Mouse (Mus musculus) hindbrain, embryonic 10.5 days (tissue): ENCODE data around the gene Endou. TPM values are rescaled to one million over a fixed set of nuclear protein-coding genes. Genes with fewer than 3 reads are reported as not detected.

Source experiments
- DNase-seq: peaks from one replicate; pipeline ENCODE4 v3.0.0-alpha.2; 2017; ENCODE audit warnings: low spot score
- H3K27ac ChIP-seq: fragments of 300-500 bp; sonication (generic); 2 replicates; pipeline ENCODE4 v1.5.1; 2016; ENCODE audit warnings: mild to moderate bottlenecking, moderate library complexity
- H3K27me3 ChIP-seq: fragments of 300-500 bp; sonication (generic); 2 replicates; pipeline ENCODE4 v1.6.1; 2016; ENCODE audit warnings: mild to moderate bottlenecking; ENCODE audit not compliant: poor library complexity, insufficient read depth, severe bottlenecking
- H3K36me3 ChIP-seq: fragments of 300-500 bp; sonication (generic); 2 replicates; pipeline ENCODE4 v1.6.1; 2016; ENCODE audit warnings: mild to moderate bottlenecking, moderate library complexity
- H3K4me1 ChIP-seq: fragments of 300-500 bp; sonication (generic); replicated peaks from 2 replicates; pipeline ENCODE4 v1.6.1; 2016; ENCODE audit warnings: mild to moderate bottlenecking
- H3K4me3 ChIP-seq: fragments of 300-500 bp; sonication (generic); 2 replicates; pipeline ENCODE4 v1.5.1; 2016; ENCODE audit warnings: mild to moderate bottlenecking, moderate library complexity
- H3K9me3 ChIP-seq: fragments of 300-500 bp; sonication (generic); 2 replicates; pipeline ENCODE4 v1.6.1; 2016; ENCODE audit warnings: mild to moderate bottlenecking, moderate library complexity
- WGBS: fragments of 180-500 bp; shearing (Covaris S2); methylation state at CpG from one replicate; pipeline ENCODE4 v1.1.7; 2016; 5-methylcytosine and 5-hydroxymethylcytosine counted together
- polyA plus RNA-seq: library from polyadenylated mRNA; unstranded; fragments of >200 nt; fragmentation: Nextera tagmentation; extraction: Ambion mirVana; gene quantifications from 2 replicates; pipeline ENCODE4 v1.2.1, GENCODE M21; 2016

The Endou gene
- polyA plus RNA-seq, 1 experiment from 2014 or later = 0.08 TPM

DNA sequence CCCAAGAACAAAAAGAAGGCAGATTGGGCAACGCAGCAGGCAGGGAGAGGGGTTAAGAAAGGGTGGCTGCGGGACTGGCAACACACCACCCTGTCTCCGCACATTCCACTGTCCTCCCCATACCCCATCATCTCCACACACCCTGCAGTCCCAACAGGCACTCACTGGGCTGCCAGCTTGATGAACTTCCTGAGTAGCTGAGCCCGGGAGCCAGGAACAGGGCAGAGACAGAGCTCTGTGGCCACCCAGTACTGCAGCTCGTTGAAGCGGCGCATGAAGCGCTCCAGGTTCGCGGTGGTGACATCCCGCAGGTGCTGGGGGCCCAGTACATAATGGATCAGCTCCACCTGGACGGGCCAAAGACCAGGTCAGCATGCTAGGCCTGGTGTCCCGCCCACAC is 18.7 kb upstream of the Endou start:
- Histone ChIP-seq H3K4me1 (peaks cover 57% of the 10 kb centered on the region), H3K9me3 (no peaks in the 10 kb centered on the region), H3K27ac (peak overlapping the region; percentile 76; the same call in 1 of the 2 replicates), H3K27me3 (peaks cover 11% of the 10 kb centered on the region; the same call in 1 of the 2 replicates), H3K36me3 (no peaks in the 10 kb centered on the region), H3K4me3 (no peak overlapping the region)
- 90% methylated on average over 13 of the region's 13 CpGs for WGBS
- DNase-seq = no peak

- Histone ChIP-seq H3K4me3 (no peak overlapping the region), H3K27me3 (peaks cover 11% of the 10 kb centered on the region; the same call in 1 of the 2 replicates), H3K36me3 (no peaks in the 10 kb centered on the region), H3K9me3 (no peaks in the 10 kb centered on the region), H3K4me1 (peaks cover 55% of the 10 kb centered on the region), H3K27ac (peak overlapping the region; percentile 76)
- DNase-seq = no peak
- 91% methylated on average over 9 of the region's 9 CpGs for WGBS
Observed at GRCm38 (mm10) chr15:97749397-97749796, 18.3 kb upstream of the Endou start.

DNA sequence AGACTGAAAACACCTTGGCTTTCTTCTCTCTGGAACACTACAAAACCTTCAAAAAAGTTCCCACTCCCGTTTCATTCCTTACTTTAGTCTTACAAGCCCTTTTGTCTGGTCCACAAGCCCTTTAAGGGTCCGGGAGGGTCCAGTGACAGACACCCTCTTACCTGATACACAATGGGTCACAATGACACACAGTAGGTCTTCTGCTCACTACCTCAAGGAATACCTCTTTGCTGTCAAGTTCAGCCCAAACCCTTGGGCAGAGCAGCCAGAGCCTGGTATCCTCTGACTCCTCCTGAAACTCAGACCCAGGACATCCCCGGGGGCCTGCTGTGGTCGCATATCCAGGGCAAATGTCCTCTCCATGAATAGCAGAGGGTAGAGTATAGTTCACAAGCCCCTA is 17.8 kb upstream of the Endou start:
- WGBS = 84% methylated on average over 4 of the region's 4 CpGs
- Histone ChIP-seq H3K4me3 (no peak overlapping the region), H3K36me3 (no peaks in the 10 kb centered on the region), H3K27me3 (peaks cover 11% of the 10 kb centered on the region; the same call in 1 of the 2 replicates), H3K27ac (peak overlapping the region; percentile 76; the same call in 1 of the 2 replicates), H3K4me1 (peaks cover 55% of the 10 kb centered on the region), H3K9me3 (no peaks in the 10 kb centered on the region)
- DNase-seq = no peak

- Histone ChIP-seq H3K4me3 (no peak overlapping the region), H3K36me3 (no peaks in the 10 kb centered on the region), H3K4me1 (peaks cover 53% of the 10 kb centered on the region), H3K27me3 (peaks cover 11% of the 10 kb centered on the region; the same call in 1 of the 2 replicates), H3K27ac (peak overlapping the region; percentile 76), H3K9me3 (no peaks in the 10 kb centered on the region)
- 20% methylated on average over 10 of the region's 10 CpGs for WGBS
- DNase-seq = peak; percentile 55
Observed at GRCm38 (mm10) chr15:97748309-97748708, 17.2 kb upstream of the Endou start.

- no peaks in the 10 kb centered on the region for H3K9me3 ChIP-seq
- 88% methylated on average over 4 of the region's 4 CpGs for WGBS
- peaks cover 54% of the 10 kb centered on the region for H3K4me1 ChIP-seq
- H3K27me3 ChIP-seq = peaks cover 11% of the 10 kb centered on the region; the same call in 1 of the 2 replicates
- no peaks in the 10 kb centered on the region for H3K36me3 ChIP-seq
- no peak for DNase-seq
- H3K27ac ChIP-seq = no peak overlapping the region
- H3K4me3 ChIP-seq = no peak overlapping the region
Observed at GRCm38 (mm10) chr15:97747486-97747885, 16.3 kb upstream of the Endou start.

GRCm38 (mm10) chr15:97746748-97747147 is 15.6 kb upstream of the Endou start:
- Histone ChIP-seq H3K27ac (no peak overlapping the region), H3K36me3 (no peaks in the 10 kb centered on the region), H3K4me3 (no peak overlapping the region), H3K4me1 (peaks cover 57% of the 10 kb centered on the region), H3K9me3 (no peaks in the 10 kb centered on the region), H3K27me3 (peaks cover 11% of the 10 kb centered on the region; the same call in 1 of the 2 replicates)
- WGBS = 94% methylated on average over 24 of the region's 24 CpGs
- DNase-seq = no peak

DNA sequence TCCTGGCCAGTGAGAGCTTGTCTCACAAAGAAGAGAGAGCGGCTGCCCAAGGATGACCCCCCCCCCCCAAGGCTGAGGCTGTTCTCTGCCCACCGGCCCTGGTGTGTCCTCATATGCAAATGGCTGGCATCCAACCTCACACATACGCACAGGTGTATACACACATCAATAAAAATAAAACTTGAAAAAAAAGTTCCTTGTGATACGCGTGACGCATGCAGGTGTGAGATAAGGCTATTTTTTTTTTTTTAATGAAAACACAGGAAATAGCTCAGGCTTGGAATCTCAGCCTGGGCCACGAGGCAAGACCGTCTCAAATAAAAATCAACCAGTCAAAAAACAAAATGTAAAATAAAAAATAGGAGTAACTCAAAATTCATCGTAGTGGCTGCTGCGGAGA is 15.1 kb upstream of the Endou start:
- Histone ChIP-seq H3K4me3 (no peak overlapping the region), H3K4me1 (peaks cover 57% of the 10 kb centered on the region), H3K36me3 (no peaks in the 10 kb centered on the region), H3K9me3 (no peaks in the 10 kb centered on the region), H3K27ac (no peak overlapping the region), H3K27me3 (peaks cover 11% of the 10 kb centered on the region; the same call in 1 of the 2 replicates)
- no peak for DNase-seq
- WGBS = 94% methylated on average over 10 of the region's 10 CpGs

DNA sequence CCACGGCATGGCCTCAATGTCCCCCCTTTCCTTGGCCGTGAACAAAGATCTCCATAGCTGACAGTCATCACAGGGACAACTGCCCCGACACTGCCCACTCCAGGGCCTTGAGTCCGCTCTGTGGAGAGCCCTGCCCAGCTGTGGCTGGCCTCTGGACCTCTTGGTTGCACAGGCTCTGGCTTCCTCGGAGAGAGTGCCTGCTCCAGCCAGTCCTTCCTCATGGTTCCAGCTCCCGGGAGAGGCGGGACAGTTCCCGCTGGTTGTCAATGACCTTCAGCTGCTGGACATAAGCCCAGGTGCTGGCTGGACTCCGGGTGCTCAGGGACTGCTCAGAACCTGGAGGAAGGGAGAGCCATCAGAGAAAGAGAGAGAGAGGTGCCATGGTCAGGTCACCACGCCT is 14.2 kb upstream of the Endou start:
- H3K27ac ChIP-seq = peak overlapping the region; percentile 46

GRCm38 (mm10) chr15:97744930-97745329 is 13.8 kb upstream of the Endou start:
- H3K36me3 ChIP-seq = no peaks in the 10 kb centered on the region
- H3K4me3 ChIP-seq = no peak overlapping the region
- H3K27me3 ChIP-seq = peaks cover 11% of the 10 kb centered on the region; the same call in 1 of the 2 replicates
- peaks cover 47% of the 10 kb centered on the region for H3K4me1 ChIP-seq
- DNase-seq = no peak
- no peaks in the 10 kb centered on the region for H3K9me3 ChIP-seq
- WGBS = 78% methylated on average over 10 of the region's 10 CpGs
- H3K27ac ChIP-seq = peak overlapping the region; percentile 46

More for the DNA sequence above, 14.2 kb upstream of the Endou start:
- H3K4me1 ChIP-seq = peaks cover 51% of the 10 kb centered on the region
- no peak overlapping the region for H3K4me3 ChIP-seq
- peaks cover 11% of the 10 kb centered on the region; the same call in 1 of the 2 replicates for H3K27me3 ChIP-seq
- no peaks in the 10 kb centered on the region for H3K9me3 ChIP-seq
- no peak for DNase-seq
- WGBS = 76% methylated on average over 10 of the region's 10 CpGs
- no peaks in the 10 kb centered on the region for H3K36me3 ChIP-seq

GRCm38 (mm10) chr15:97743961-97744525 is 12.9 kb upstream of the Endou start:
- Histone ChIP-seq H3K27ac (peak overlapping the region; percentile 2; the same call in 1 of the 2 replicates), H3K4me3 (no peak overlapping the region), H3K27me3 (peaks cover 2% of the 10 kb centered on the region; the same call in 1 of the 2 replicates), H3K9me3 (no peaks in the 10 kb centered on the region), H3K36me3 (no peaks in the 10 kb centered on the region), H3K4me1 (peaks cover 38% of the 10 kb centered on the region)
- no peak for DNase-seq
- WGBS = 71% methylated on average over 12 of the region's 12 CpGs

GRCm38 (mm10) chr15:97743210-97743609 is 12.1 kb upstream of the Endou start:
- Histone ChIP-seq H3K36me3 (no peaks in the 10 kb centered on the region), H3K9me3 (no peaks in the 10 kb centered on the region), H3K27ac (0 out of 2 replicates have a peak overlapping the region, but pooled peaks have one; percentile 13), H3K4me1 (peaks cover 30% of the 10 kb centered on the region), H3K4me3 (no peak overlapping the region), H3K27me3 (no peaks in the 10 kb centered on the region)
- no peak for DNase-seq
- 81% methylated on average over 5 of the region's 5 CpGs for whole genome bisulfite sequencing

- Histone ChIP-seq H3K4me1 (peaks cover 26% of the 10 kb centered on the region), H3K27me3 (no peaks in the 10 kb centered on the region), H3K9me3 (no peaks in the 10 kb centered on the region), H3K4me3 (no peak overlapping the region), H3K36me3 (no peaks in the 10 kb centered on the region), H3K27ac (no peak overlapping the region)
- no peak for DNase-seq
- WGBS = 76% methylated on average over 4 of the region's 4 CpGs
Observed at GRCm38 (mm10) chr15:97742600-97742999, 11.5 kb upstream of the Endou start.

DNA sequence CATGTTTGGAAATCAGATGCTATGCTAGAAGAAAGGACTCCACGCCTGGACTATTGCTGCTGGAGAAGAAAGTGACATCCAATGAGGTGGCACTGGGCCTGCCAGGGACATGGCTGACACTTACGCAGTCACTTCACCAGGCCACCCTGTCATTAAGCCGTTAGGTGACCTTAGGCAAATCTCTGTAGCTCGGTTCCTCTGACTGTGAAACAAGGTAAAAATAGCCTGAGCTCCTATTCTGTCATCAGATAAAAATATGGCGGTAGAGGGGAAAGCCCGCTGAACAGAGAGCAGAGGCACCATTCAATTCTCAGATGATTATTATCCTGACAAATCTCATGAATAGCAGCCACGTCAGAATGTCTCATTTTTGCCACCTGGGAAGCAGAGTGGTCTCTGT is 10.9 kb upstream of the Endou start:
- WGBS = 78% methylated on average over 7 of the region's 7 CpGs
- peaks cover 23% of the 10 kb centered on the region for H3K4me1 ChIP-seq
- H3K4me3 ChIP-seq = no peak overlapping the region
- no peaks in the 10 kb centered on the region for H3K9me3 ChIP-seq
- DNase-seq = no peak
- H3K27ac ChIP-seq = no peak overlapping the region
- no peaks in the 10 kb centered on the region for H3K36me3 ChIP-seq
- H3K27me3 ChIP-seq = no peaks in the 10 kb centered on the region
